Mouse (Mus musculus): ENCODE data around the gene BC080695. TPM values are rescaled to one million over a fixed set of nuclear protein-coding genes. Genes with fewer than 3 reads are reported as not detected.
"Not testable (repeated sequence)": the region's sequence is repeated elsewhere in the genome, so short reads cannot be mapped to it uniquely, and the experiment has no call there.

The BC080695 gene
- total RNA-seq (2021): not detected
- long read RNA-seq, experiment 1: 0 reads
- long read RNA-seq, experiment 2: 0 reads

- DNase-seq: not testable (repeated sequence)
Measured at GRCm38 (mm10) chr4:143551400-143551799, at the start of gene BC080695, which contains the start of gene Gm13057. BC080695 (plus strand) TSS chr4:143551700. Gm13057 (plus strand) TSS chr4:143551709.

- no peak for DNase-seq
Measured at GRCm38 (mm10) chr4:143511043-143511442, 40.5 kb upstream of the BC080695 start, which contains the start of gene Gm13043. Gm13043 (plus strand) TSS chr4:143511343.

GRCm38 (mm10) chr4:143535654-143536053 lies 15.8 kb upstream of the BC080695 start, which contains the start of gene Gm13040:
Gm13040 (plus strand) TSS chr4:143535954.
- not testable (repeated sequence) for DNase-seq

- not testable (repeated sequence) for DNase-seq
Measured at GRCm38 (mm10) chr4:143611927-143612326, 60.4 kb downstream of the BC080695 start.

GRCm38 (mm10) chr4:143614703-143615102 lies 63.2 kb downstream of the BC080695 start, which contains the start of gene Gm13083:
Gm13083 (plus strand) TSS chr4:143615003.
- DNase-seq: not testable (repeated sequence)

- DNase-seq: not testable (repeated sequence)
Measured at GRCm38 (mm10) chr4:143618101-143618500, 66.6 kb downstream of the BC080695 start.

Other genes starting within 250 kb of the BC080695 start
- 10 to 100 TPM; 18.6 to 24.2 TPM for gene Lrrc38, start 201.9 kb upstream of the BC080695 start, total RNA-seq (2021)
- under 1 TPM; 0.19 to 0.25 TPM for gene Pramel1, start 157.3 kb upstream of the BC080695 start, total RNA-seq (2021)
- gene Pramef8, start 139.3 kb upstream of the BC080695 start, total RNA-seq (2021): 1 to 10 TPM; 7.3 TPM
- gene Oog4, start 101.4 kb upstream of the BC080695 start, total RNA-seq (2021): not detected
- gene Gm13043, start 40.4 kb upstream of the BC080695 start, total RNA-seq (2021): not detected
- gene Gm13040, start 15.7 kb upstream of the BC080695 start, total RNA-seq (2021): not detected
- not detected for gene Gm13057, start within 50 bp of the BC080695 start, total RNA-seq (2021)
- gene Gm13083, start 63.3 kb downstream of the BC080695 start, total RNA-seq (2021): not detected
- gene Gm13088, start 105.5 kb downstream of the BC080695 start, total RNA-seq (2021): not detected
- not detected for gene Gm13089, start 151.0 kb downstream of the BC080695 start, total RNA-seq (2021)
- not detected for gene Gm13078, start 167.8 kb downstream of the BC080695 start, total RNA-seq (2021)
- not detected for gene Gm13023, start 237.7 kb downstream of the BC080695 start, total RNA-seq (2021)